8 mouse cellular contexts compared by ENCODE assay signal in the genomic region with DNA sequence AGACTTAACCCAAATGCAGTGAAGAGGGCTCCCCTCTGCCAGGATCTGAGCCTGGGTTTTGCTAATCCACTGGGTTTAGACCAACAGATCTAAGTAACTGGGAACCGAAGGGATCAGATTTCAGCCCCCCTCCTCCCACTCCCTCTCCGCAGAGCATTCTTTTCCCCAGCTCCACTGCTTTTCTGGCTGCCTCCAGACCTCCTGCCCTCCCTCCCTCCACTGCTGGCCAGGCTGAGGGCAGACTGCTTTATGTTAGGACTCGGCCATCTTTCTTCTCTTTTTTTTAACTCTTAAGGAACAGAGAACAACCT.
DNase-seq lines count a peak whose midpoint lies in the region; ATAC-seq and TF ChIP-seq lines count a peak whose summit lies in the region.

No protein-coding gene starts in this region.

- peak overlapping the region; percentile 16; the same call in 1 of the 2 replicates for H3K4me2 ChIP-seq in limb, embryonic 14.5 days (replicated peaks; ENCODE audit: low read depth, low read length, severe bottlenecking)
- H3K4me2 ChIP-seq in stomach, embryonic 16.5 days (ENCODE audit: low read depth, low read length), result peak overlapping the region; percentile 16; the same call in 1 of the 2 replicates

- H3K4me3 ChIP-seq in cortical plate, adult 2 months (ENCODE audit: insufficient read depth, low read length), result no peak overlapping the region
- no peak overlapping the region for H3K4me3 ChIP-seq in limb, embryonic 14.5 days (replicated peaks; ENCODE audit: low read length)
- H3K4me3 ChIP-seq in stomach, embryonic 16.5 days (replicated peaks; ENCODE audit: low read length), result no peak overlapping the region

- H3K9me3 ChIP-seq in limb, embryonic 14.5 days (ENCODE audit: control insufficient read depth, low read length), result no peaks in the 10 kb centered on the region
- no peaks in the 10 kb centered on the region for H3K9me3 ChIP-seq in stomach, embryonic 16.5 days (replicated peaks; ENCODE audit: control insufficient read depth, low read length)

- no peaks in the 10 kb centered on the region for H3K36me3 ChIP-seq in limb, embryonic 14.5 days (ENCODE audit: control insufficient read depth, insufficient read depth, low read length)
- no peaks in the 10 kb centered on the region for H3K36me3 ChIP-seq in stomach, embryonic 16.5 days (ENCODE audit: control insufficient read depth, insufficient read depth, low read length)

- 0% methylated on average over 3 of the region's 3 CpGs for WGBS in limb, embryonic 14.5 days
- 5% methylated on average over 3 of the region's 3 CpGs for WGBS in stomach, embryonic 16.5 days

- no peaks in the 10 kb centered on the region for H3K27me3 ChIP-seq in limb, embryonic 14.5 days (ENCODE audit: control insufficient read depth, insufficient read depth, low read length)
- H3K27me3 ChIP-seq in stomach, embryonic 16.5 days (ENCODE audit: control insufficient read depth, insufficient read depth, low read length), result no peaks in the 10 kb centered on the region

- H3K27ac ChIP-seq in cortical plate, adult 2 months (ENCODE audit: insufficient read depth, low read length), result peak overlapping the region; percentile 64; the same call in 1 of the 2 replicates
- peak overlapping the region; percentile 67 for H3K27ac ChIP-seq in limb, embryonic 14.5 days (replicated peaks; ENCODE audit: low read depth, low read length)
- H3K27ac ChIP-seq in stomach, embryonic 16.5 days (ENCODE audit: low read length), result peak overlapping the region; percentile 89

- DNase-seq in gastrocnemius, postnatal 14 days, result peak; percentile 40
- DNase-seq in gastrocnemius, postnatal 36 days, result no peak
- peak; percentile 35 to 55 for DNase-seq in heart, postnatal 14 days
- peak; percentile 90 for DNase-seq in limb, embryonic 14.5 days (ENCODE audit: low spot score)
- DNase-seq in spleen, adult 12 weeks (ENCODE audit: low spot score), result no peak

- H3K9ac ChIP-seq in limb, embryonic 14.5 days (ENCODE audit: low read depth, low read length, severe bottlenecking), result no peak overlapping the region; the same call in 1 of the 2 replicates
- H3K9ac ChIP-seq in stomach, embryonic 16.5 days (ENCODE audit: low read length), result no peak overlapping the region

- peak; percentile 88 for ATAC-seq in limb, embryonic 14.5 days (ENCODE audit: low FRiP score, low read depth)
- ATAC-seq in stomach, embryonic 16.5 days (ENCODE audit: insufficient read depth, low FRiP score), result peak; percentile 83
- ATAC-seq in erythroblast, adult 5-6 weeks (replicated peaks; ENCODE audit: low FRiP score, poor library complexity, severe bottlenecking), result no peak

- no peak for TF ChIP-seq CTCF in cortical plate, adult 2 months (IDR thresholded peaks at IDR 0.05; ENCODE audit: extremely low read depth, insufficient read depth, low read length)

- intact Hi-C loops in gastrocnemius, postnatal 14 days (cut with DNase I; ENCODE audit: low total_unique reads), result no loop called here
- intact Hi-C loops in gastrocnemius, postnatal 36 days (cut with DNase I), result no loop called here
- intact Hi-C loops in heart, postnatal 14 days (cut with DNase I), result no loop called here

- no peaks in the 10 kb centered on the region for H3K4me1 ChIP-seq in cortical plate, adult 2 months (ENCODE audit: control insufficient read depth, insufficient read depth, low read length)
- peaks cover 51% of the 10 kb centered on the region for H3K4me1 ChIP-seq in limb, embryonic 14.5 days (ENCODE audit: control insufficient read depth, insufficient read depth, low read length)
- H3K4me1 ChIP-seq in stomach, embryonic 16.5 days (ENCODE audit: control insufficient read depth, insufficient read depth, low read length), result peaks cover 46% of the 10 kb centered on the region

- no peak for TF ChIP-seq POLR2A in cortical plate, adult 2 months (IDR thresholded peaks at IDR 0.05; ENCODE audit: extremely low read depth, insufficient read depth, low read length)
- TF ChIP-seq POLR2A in limb, embryonic 14.5 days (IDR thresholded peaks at IDR 0.05; ENCODE audit: borderline replicate concordance, extremely low read depth, insufficient read depth, insufficient read length), result no peak

Comparison
In these comparisons a context has a peak if more than half of its experiments do, and no peak if none do; other contexts are left out.
1. DNase-seq: peak in gastrocnemius, postnatal 14 days (single experiment), heart, postnatal 14 days (2 of 2) and limb, embryonic 14.5 days (single experiment); none in gastrocnemius, postnatal 36 days (0 of 2) and spleen, adult 12 weeks (single experiment).
2. Peak in every context shown above with its lines, with median percentiles within 50 percentile points of each other: H3K27ac ChIP-seq.